Mouse (Mus musculus): ENCODE measurements around the gene Catsperz. TPM values are rescaled to one million over a fixed set of nuclear protein-coding genes. Genes with fewer than 3 reads are reported as not detected.

Gene Catsperz
- total RNA-seq, 1 experiment, result 14.9 TPM

GRCm38 (mm10) chr19:6893731-6894451 is 31.3 kb downstream of the Catsperz start:
- Histone ChIP-seq H3K36me3 (ENCODE audit: control insufficient read depth, insufficient read depth, low read length, poor library complexity, severe bottlenecking) (no peaks in the 10 kb centered on the region), H3K9ac (ENCODE audit: insufficient read depth, low read depth, low read length, poor library complexity, severe bottlenecking) (no peak overlapping the region), H3K27ac (ENCODE audit: insufficient read depth, low read depth, low read length, poor library complexity, severe bottlenecking) (no peak overlapping the region), H3K4me1 (ENCODE audit: control insufficient read depth in 2 of 2, insufficient read depth in 2 of 2, low read length in 2 of 2, poor library complexity in 1 of 2) (no peaks in the 10 kb centered on the region; a peak in 1 of 4 replicates), H3K4me3 (ENCODE audit: insufficient read depth in 1 of 2, low read depth in 1 of 2, low read length in 2 of 2, poor library complexity in 1 of 2, severe bottlenecking in 1 of 2) (no peak overlapping the region), H3K9me3 (ENCODE audit: control insufficient read depth, insufficient read depth, low read depth, low read length) (no peaks in the 10 kb centered on the region; the same call in 1 of the 2 replicates)
- DNase-seq (ENCODE audit: low read depth, low spot score), result no peak
- TF ChIP-seq ZNF384 (IDR thresholded peaks at IDR 0.05; ENCODE audit: low read depth, low read length), result no peak
- no peak for TF ChIP-seq HCFC1 (IDR thresholded peaks at IDR 0.05; ENCODE audit: borderline replicate concordance, insufficient read depth, low read length)
- in situ Hi-C loops (cut with MboI; ENCODE audit: low sequenced_read_pairs in 2 of 2, unreplicated experiment in 2 of 2), result no loop called here

DNA sequence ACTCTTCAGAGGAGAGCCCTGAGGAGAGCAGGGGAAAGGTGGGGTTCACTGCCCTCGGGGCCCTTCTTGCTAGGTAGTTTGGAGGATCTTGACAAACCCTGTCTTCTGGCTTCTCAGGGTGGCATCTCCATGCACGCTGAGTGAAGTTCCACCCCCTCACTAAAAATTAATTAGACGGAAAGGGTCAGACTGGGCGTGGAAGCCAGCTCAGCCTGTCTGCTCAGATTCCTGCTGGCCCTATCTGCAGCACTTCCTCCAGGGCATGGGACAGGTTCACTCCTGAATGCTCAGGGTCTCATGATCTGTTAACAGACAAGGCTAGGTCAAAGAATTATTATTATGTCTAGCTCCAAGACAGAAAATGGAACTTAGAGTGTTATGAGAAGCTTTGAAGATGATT is 32.7 kb downstream of the Catsperz start:
- Histone ChIP-seq H3K9ac (ENCODE audit: insufficient read depth, low read depth, low read length, poor library complexity, severe bottlenecking) (no peak overlapping the region), H3K9me3 (ENCODE audit: control insufficient read depth, insufficient read depth, low read depth, low read length) (no peaks in the 10 kb centered on the region), H3K4me3 (ENCODE audit: insufficient read depth in 1 of 2, low read depth in 1 of 2, low read length in 2 of 2, poor library complexity in 1 of 2, severe bottlenecking in 1 of 2) (no peak overlapping the region), H3K27ac (ENCODE audit: insufficient read depth, low read depth, low read length, poor library complexity, severe bottlenecking) (no peak overlapping the region), H3K4me1 (ENCODE audit: control insufficient read depth in 2 of 2, insufficient read depth in 2 of 2, low read length in 2 of 2, poor library complexity in 1 of 2) (no peaks in the 10 kb centered on the region; a peak in 1 of 4 replicates), H3K36me3 (ENCODE audit: control insufficient read depth, insufficient read depth, low read length, poor library complexity, severe bottlenecking) (no peaks in the 10 kb centered on the region)
- TF ChIP-seq MAFK (IDR thresholded peaks at IDR 0.05; ENCODE audit: insufficient read depth, low read depth, low read length), result no peak
- no peak for TF ChIP-seq ZC3H11A (IDR thresholded peaks at IDR 0.05; ENCODE audit: borderline replicate concordance, low read depth, low read length)
- no peak for TF ChIP-seq CHD2 (IDR thresholded peaks at IDR 0.05; ENCODE audit: low read depth, low read length)
- in situ Hi-C loops (cut with MboI; ENCODE audit: low sequenced_read_pairs in 2 of 2, unreplicated experiment in 2 of 2), result no loop called here
- DNase-seq (ENCODE audit: low read depth, low spot score), result no peak

DNA sequence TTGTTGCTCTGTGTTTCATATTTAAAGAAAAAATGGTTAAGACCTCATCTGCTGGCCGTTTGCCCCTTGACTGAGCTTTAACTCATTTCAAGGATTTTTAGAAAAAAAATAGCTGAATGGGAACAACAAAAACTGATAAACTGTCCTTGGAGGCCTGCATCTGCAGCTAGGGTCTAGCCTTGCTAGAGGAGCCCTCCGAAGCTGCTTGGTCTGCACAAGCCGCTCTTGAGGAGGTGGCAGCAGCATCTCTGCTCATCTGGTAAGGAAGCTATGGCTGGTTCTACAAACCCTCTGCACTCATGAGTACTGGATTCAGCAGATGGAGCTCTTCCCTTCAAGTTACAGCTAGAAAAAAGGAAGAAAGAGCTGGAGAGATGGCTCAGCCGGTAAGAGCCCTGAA is 47.2 kb downstream of the Catsperz start:
- in situ Hi-C loops (cut with MboI; ENCODE audit: low sequenced_read_pairs in 2 of 2, unreplicated experiment in 2 of 2), result no loop called here
- Histone ChIP-seq H3K4me3 (ENCODE audit: insufficient read depth in 1 of 2, low read depth in 1 of 2, low read length in 2 of 2, poor library complexity in 1 of 2, severe bottlenecking in 1 of 2) (no peak overlapping the region), H3K9ac (ENCODE audit: insufficient read depth, low read depth, low read length, poor library complexity, severe bottlenecking) (no peak overlapping the region), H3K4me1 (ENCODE audit: control insufficient read depth in 2 of 2, insufficient read depth in 2 of 2, low read length in 2 of 2, poor library complexity in 1 of 2) (no peaks in the 10 kb centered on the region; a peak in 1 of 4 replicates), H3K36me3 (ENCODE audit: control insufficient read depth, insufficient read depth, low read length, poor library complexity, severe bottlenecking) (no peaks in the 10 kb centered on the region), H3K9me3 (ENCODE audit: control insufficient read depth, insufficient read depth, low read depth, low read length) (no peaks in the 10 kb centered on the region), H3K27ac (ENCODE audit: insufficient read depth, low read depth, low read length, poor library complexity, severe bottlenecking) (no peak overlapping the region)
- no peak for TF ChIP-seq ZC3H11A (IDR thresholded peaks at IDR 0.05; ENCODE audit: borderline replicate concordance, low read depth, low read length)
- no peak for TF ChIP-seq ZNF384 (IDR thresholded peaks at IDR 0.05; ENCODE audit: low read depth, low read length)
- TF ChIP-seq HCFC1 (IDR thresholded peaks at IDR 0.05; ENCODE audit: borderline replicate concordance, insufficient read depth, low read length), result no peak
- no peak for TF ChIP-seq CHD2 (IDR thresholded peaks at IDR 0.05; ENCODE audit: low read depth, low read length)
- no peak for TF ChIP-seq MAFK (IDR thresholded peaks at IDR 0.05; ENCODE audit: insufficient read depth, low read depth, low read length)
- no peak for DNase-seq (ENCODE audit: low read depth, low spot score)

DNA sequence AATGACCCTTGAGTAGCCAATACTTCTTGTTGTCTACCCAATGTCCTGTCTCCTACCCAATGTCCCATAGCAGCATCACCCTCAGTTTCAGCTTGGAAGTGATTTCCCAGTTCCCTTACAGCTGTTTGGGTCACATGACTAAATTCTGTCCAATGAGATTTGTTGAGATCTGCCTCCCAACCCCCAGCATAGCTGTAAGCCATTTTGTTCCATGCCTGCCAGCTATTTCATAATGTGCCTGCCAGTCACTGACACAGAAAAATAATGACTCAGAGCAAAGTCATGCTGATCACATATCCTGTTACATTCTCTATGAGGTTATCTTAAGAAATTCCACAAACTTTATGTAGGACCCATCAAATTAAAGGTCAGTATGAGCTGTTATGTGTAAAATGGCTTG is 48.4 kb downstream of the Catsperz start:
- DNase-seq (ENCODE audit: low read depth, low spot score), result no peak
- Histone ChIP-seq H3K4me3 (ENCODE audit: insufficient read depth in 1 of 2, low read depth in 1 of 2, low read length in 2 of 2, poor library complexity in 1 of 2, severe bottlenecking in 1 of 2) (no peak overlapping the region), H3K36me3 (ENCODE audit: control insufficient read depth, insufficient read depth, low read length, poor library complexity, severe bottlenecking) (no peaks in the 10 kb centered on the region), H3K9me3 (ENCODE audit: control insufficient read depth, insufficient read depth, low read depth, low read length) (no peaks in the 10 kb centered on the region), H3K9ac (ENCODE audit: insufficient read depth, low read depth, low read length, poor library complexity, severe bottlenecking) (no peak overlapping the region), H3K4me1 (ENCODE audit: control insufficient read depth in 2 of 2, insufficient read depth in 2 of 2, low read length in 2 of 2, poor library complexity in 1 of 2) (no peaks in the 10 kb centered on the region; a peak in 1 of 4 replicates), H3K27ac (ENCODE audit: insufficient read depth, low read depth, low read length, poor library complexity, severe bottlenecking) (no peak overlapping the region)
- in situ Hi-C loops (cut with MboI; ENCODE audit: low sequenced_read_pairs in 2 of 2, unreplicated experiment in 2 of 2), result no loop called here
- no peak for TF ChIP-seq CHD2 (IDR thresholded peaks at IDR 0.05; ENCODE audit: low read depth, low read length)
- no peak for TF ChIP-seq MAFK (IDR thresholded peaks at IDR 0.05; ENCODE audit: insufficient read depth, low read depth, low read length)
- TF ChIP-seq HCFC1 (IDR thresholded peaks at IDR 0.05; ENCODE audit: borderline replicate concordance, insufficient read depth, low read length), result no peak
- no peak for TF ChIP-seq ZNF384 (IDR thresholded peaks at IDR 0.05; ENCODE audit: low read depth, low read length)
- no peak for TF ChIP-seq ZC3H11A (IDR thresholded peaks at IDR 0.05; ENCODE audit: borderline replicate concordance, low read depth, low read length)

GRCm38 (mm10) chr19:6875834-6876233 is 49.3 kb downstream of the Catsperz start:
- H3K27ac ChIP-seq (ENCODE audit: insufficient read depth, low read depth, low read length, poor library complexity, severe bottlenecking), result no peak overlapping the region
- H3K36me3 ChIP-seq (ENCODE audit: control insufficient read depth, insufficient read depth, low read length, poor library complexity, severe bottlenecking), result no peaks in the 10 kb centered on the region
- no peaks in the 10 kb centered on the region; a peak in 1 of 4 replicates for H3K4me1 ChIP-seq (ENCODE audit: control insufficient read depth in 2 of 2, insufficient read depth in 2 of 2, low read length in 2 of 2, poor library complexity in 1 of 2)
- TF ChIP-seq ZC3H11A (IDR thresholded peaks at IDR 0.05; ENCODE audit: borderline replicate concordance, low read depth, low read length), result no peak
- no peak overlapping the region for H3K4me3 ChIP-seq (ENCODE audit: insufficient read depth in 1 of 2, low read depth in 1 of 2, low read length in 2 of 2, poor library complexity in 1 of 2, severe bottlenecking in 1 of 2)
- in situ Hi-C loops (cut with MboI; ENCODE audit: low sequenced_read_pairs in 2 of 2, unreplicated experiment in 2 of 2), result no loop called here
- no peak overlapping the region for H3K9ac ChIP-seq (ENCODE audit: insufficient read depth, low read depth, low read length, poor library complexity, severe bottlenecking)
- no peak for DNase-seq (ENCODE audit: low read depth, low spot score)
- no peaks in the 10 kb centered on the region for H3K9me3 ChIP-seq (ENCODE audit: control insufficient read depth, insufficient read depth, low read depth, low read length)

Data from ES-E14 (cell line).